Mouse (Mus musculus) effector memory CD4-positive, alpha-beta T cell, adult 7 months (primary cell): ENCODE results near the gene Vmn1r68. TPM values are rescaled to one million over a fixed set of nuclear protein-coding genes. Genes with fewer than 3 reads are reported as not detected.

Experiments used
- polyA plus RNA-seq: library from polyadenylated mRNA; unstranded; fragments of 100-300 nt; shearing (Covaris generic); gene quantifications from one replicate; pipeline ENCODE4 v1.2.1, GENCODE M21; 2017

The Vmn1r68 gene
- 0.83 TPM for polyA plus RNA-seq

DNA sequence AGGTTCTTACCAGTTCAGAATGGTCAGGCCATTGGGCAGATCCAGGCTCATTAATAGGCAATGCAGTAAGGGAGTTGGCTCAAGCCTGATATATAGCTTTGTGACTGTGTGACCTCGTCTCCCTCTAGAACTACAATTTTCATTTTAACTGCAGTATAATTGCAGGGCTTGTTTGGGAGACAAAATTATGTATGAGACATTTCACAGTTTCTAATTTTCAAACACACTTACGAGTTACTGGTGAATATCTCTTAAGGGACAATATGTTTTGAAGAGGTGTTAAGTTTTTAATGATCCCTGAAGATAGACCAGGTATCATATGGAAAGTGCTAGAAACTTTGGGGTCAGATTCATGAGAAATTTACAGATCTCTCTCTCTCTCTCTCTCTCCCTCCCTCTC is at the start of gene Vmn1r68:
Gene Vmn1r68, minus strand, starts transcription at position 101 of the 400 bp plus-strand sequence.

GRCm38 (mm10) chr7:10494786-10495521 is 63.3 kb downstream of the Vmn1r68 start, which contains the start of gene Zik1:
TSS of gene Zik1 (minus strand) at chr7:10495394.

Other genes with a start within 250 kb of the Vmn1r68 start
- gene Vmn1r67, start 115.2 kb downstream of the Vmn1r68 start, polyA plus RNA-seq: 0.16 TPM
- gene Zik1, start 63.1 kb downstream of the Vmn1r68 start, polyA plus RNA-seq: 0.79 TPM
- gene Vmn1r69, start 55.2 kb upstream of the Vmn1r68 start, polyA plus RNA-seq: not detected
- 0.10 TPM for gene Vmn1r70, start 73.0 kb upstream of the Vmn1r68 start, polyA plus RNA-seq
- gene Nlrp4b, start 129.3 kb upstream of the Vmn1r68 start, polyA plus RNA-seq: 0.66 TPM
- gene Vmn1r71, start 195.9 kb upstream of the Vmn1r68 start, polyA plus RNA-seq: 0.13 TPM